Mouse (Mus musculus) testis, adult 2 months (tissue): ENCODE data around the gene Dnal4.

Experiments
- CTCF ChIP-seq: fragments of 200-500 bp; IDR thresholded peaks from 2 replicates; pipeline ENCODE4 v1.5.1; 2012; ENCODE audit warnings: low read depth, mild to moderate bottlenecking, inconsistent platforms, low read length, moderate library complexity; ENCODE audit not compliant: control insufficient read depth, insufficient read depth, insufficient replicate concordance
- POLR2A ChIP-seq: fragments of 200-500 bp; IDR thresholded peaks from 2 replicates; pipeline ENCODE4 v1.6.1; 2012; ENCODE audit warnings: low read depth, mild to moderate bottlenecking, inconsistent platforms, low read length, moderate library complexity; ENCODE audit not compliant: control insufficient read depth

GRCm38 (mm10) chr15:79810997-79811396 lies 33.3 kb upstream of the Dnal4 start:
- no peak for TF ChIP-seq CTCF
- no peak for TF ChIP-seq POLR2A
